Mouse (Mus musculus) midbrain, embryonic 14.5 days (tissue): Measurements from ENCODE around the gene Muc1. TPM values are rescaled to one million over a fixed set of nuclear protein-coding genes. Genes with fewer than 3 reads are reported as not detected.

Experiments used
- ATAC-seq: fragments of 200-750 bp; cut with Nextera tagmentation; 2 replicates; pipeline ENCODE4 v1.8.0; 2017; ENCODE audit warnings: moderate number of reproducible peaks, moderate library complexity; ENCODE audit not compliant: low FRiP score, low TSS enrichment
- DNase-seq: peaks from one replicate; pipeline ENCODE4 v3.0.0-alpha.2; 2015
- H3K27ac ChIP-seq: fragments of 300-500 bp; sonication (generic); replicated peaks from 2 replicates; pipeline ENCODE4 v1.5.1; 2014; ENCODE audit warnings: mild to moderate bottlenecking, low read depth, low read length, moderate library complexity
- H3K27me3 ChIP-seq: fragments of 300-500 bp; sonication (generic); 2 replicates; pipeline ENCODE4 v1.6.1; 2014; ENCODE audit warnings: low read length, control low read depth, mixed read lengths; ENCODE audit not compliant: control insufficient read depth, insufficient read depth
- H3K36me3 ChIP-seq: fragments of 300-500 bp; sonication (generic); 2 replicates; pipeline ENCODE4 v1.6.1; 2014; ENCODE audit warnings: low read length, control low read depth; ENCODE audit not compliant: control insufficient read depth, insufficient read depth
- H3K4me1 ChIP-seq: fragments of 300-500 bp; sonication (generic); 2 replicates; pipeline ENCODE4 v1.6.1; 2014; ENCODE audit warnings: mild to moderate bottlenecking, antibody characterized with exemption, low read length, control low read depth; ENCODE audit not compliant: control insufficient read depth, insufficient read depth
- H3K4me2 ChIP-seq: fragments of 300-500 bp; sonication (generic); 2 replicates; pipeline ENCODE4 v1.6.1; 2014; ENCODE audit warnings: mild to moderate bottlenecking, low read length, moderate library complexity
- H3K4me3 ChIP-seq: fragments of 300-500 bp; sonication (generic); replicated peaks from 2 replicates; pipeline ENCODE4 v1.5.1; 2014; ENCODE audit warnings: low read depth, low read length
- H3K9ac ChIP-seq: fragments of 300-500 bp; sonication (generic); replicated peaks from 2 replicates; pipeline ENCODE4 v1.6.1; 2014; ENCODE audit warnings: mild to moderate bottlenecking, low read length, moderate library complexity
- H3K9me3 ChIP-seq: fragments of 300-500 bp; sonication (generic); 2 replicates; pipeline ENCODE4 v1.6.1; 2016; ENCODE audit warnings: low read length, control low read depth, mixed read lengths; ENCODE audit not compliant: control insufficient read depth
- WGBS: fragments of 180-500 bp; shearing (Covaris S2); extraction: QIAGEN DNeasy Blood & Tissue Kit; methylation state at CpG from one replicate; pipeline ENCODE4 v1.1.7; 2014; 5-methylcytosine and 5-hydroxymethylcytosine counted together
- polyA plus RNA-seq: library from polyadenylated mRNA; unstranded; fragments of >200 nt; fragmentation: Nextera tagmentation; extraction: Ambion mirVana; gene quantifications from 2 replicates; pipeline ENCODE4 v1.2.1, GENCODE M21; 2014

Muc1 gene
- polyA plus RNA-seq, 1 experiment from 2014 or later, result 2.1 TPM

GRCm38 (mm10) chr3:89233562-89234110 is 4.8 kb downstream of the Muc1 start:
- no peak overlapping the region for H3K27ac ChIP-seq
- ATAC-seq (no peak), DNase-seq (no peak)
- WGBS, result 84% methylated on average over 14 of the region's 14 CpGs
- H3K27me3 ChIP-seq, result no peaks in the 10 kb centered on the region
- no peak overlapping the region for H3K4me2 ChIP-seq
- H3K36me3 ChIP-seq, result peaks cover 62% of the 10 kb centered on the region
- no peak overlapping the region; the same call in 1 of the 2 replicates for H3K9ac ChIP-seq
- no peaks in the 10 kb centered on the region for H3K9me3 ChIP-seq
- no peak overlapping the region for H3K4me3 ChIP-seq
- H3K4me1 ChIP-seq, result no peaks in the 10 kb centered on the region

- Histone ChIP-seq H3K9me3 (no peaks in the 10 kb centered on the region), H3K27me3 (no peaks in the 10 kb centered on the region), H3K4me3 (no peak overlapping the region), H3K9ac (no peak overlapping the region), H3K4me1 (no peaks in the 10 kb centered on the region), H3K4me2 (no peak overlapping the region), H3K36me3 (peaks cover 90% of the 10 kb centered on the region), H3K27ac (no peak overlapping the region)
- DNase-seq, result no peak
- 94% methylated on average over 10 of the region's 10 CpGs for WGBS
- ATAC-seq, result no peak
Observed at GRCm38 (mm10) chr3:89236516-89236915, 7.7 kb downstream of the Muc1 start.

- no peaks in the 10 kb centered on the region for H3K9me3 ChIP-seq
- H3K4me1 ChIP-seq, result peaks cover 4% of the 10 kb centered on the region; the same call in 1 of the 2 replicates
- no peak for ATAC-seq
- H3K9ac ChIP-seq, result no peak overlapping the region
- WGBS, result 95% methylated on average over 21 of the region's 21 CpGs
- H3K27me3 ChIP-seq, result no peaks in the 10 kb centered on the region
- peaks cover 100% of the 10 kb centered on the region for H3K36me3 ChIP-seq
- H3K27ac ChIP-seq, result no peak overlapping the region
- H3K4me3 ChIP-seq, result no peak overlapping the region
- H3K4me2 ChIP-seq, result no peak overlapping the region
- DNase-seq, result no peak
Observed at GRCm38 (mm10) chr3:89237682-89238081, 8.8 kb downstream of the Muc1 start.

- no peak overlapping the region for H3K27ac ChIP-seq
- 76% methylated on average over 12 of the region's 12 CpGs for WGBS
- H3K9me3 ChIP-seq, result no peaks in the 10 kb centered on the region
- H3K9ac ChIP-seq, result no peak overlapping the region
- H3K4me2 ChIP-seq, result no peak overlapping the region
- no peak for ATAC-seq
- no peak overlapping the region for H3K4me3 ChIP-seq
- H3K4me1 ChIP-seq, result peaks cover 11% of the 10 kb centered on the region
- H3K36me3 ChIP-seq, result peaks cover 95% of the 10 kb centered on the region
- no peak for DNase-seq
- no peaks in the 10 kb centered on the region for H3K27me3 ChIP-seq
Observed at GRCm38 (mm10) chr3:89238494-89238893, 9.6 kb downstream of the Muc1 start.

- ATAC-seq, result no peak
- H3K27ac ChIP-seq, result no peak overlapping the region
- H3K4me2 ChIP-seq, result peak overlapping the region; percentile 84
- H3K4me3 ChIP-seq, result no peak overlapping the region
- peaks cover 57% of the 10 kb centered on the region for H3K36me3 ChIP-seq
- DNase-seq, result peak; percentile 73
- peaks cover 34% of the 10 kb centered on the region for H3K4me1 ChIP-seq
- no peak overlapping the region for H3K9ac ChIP-seq
- H3K9me3 ChIP-seq, result no peaks in the 10 kb centered on the region
- 72% methylated on average over 9 of the region's 9 CpGs for WGBS
- H3K27me3 ChIP-seq, result no peaks in the 10 kb centered on the region
Observed at GRCm38 (mm10) chr3:89242331-89242895, 13.6 kb downstream of the Muc1 start.

GRCm38 (mm10) chr3:89243609-89244008 is 14.8 kb downstream of the Muc1 start:
- Histone ChIP-seq H3K9me3 (no peaks in the 10 kb centered on the region), H3K4me1 (peaks cover 36% of the 10 kb centered on the region), H3K4me3 (peak overlapping the region; percentile 63), H3K4me2 (peak overlapping the region; percentile 84), H3K27ac (peak overlapping the region; percentile 96), H3K27me3 (no peaks in the 10 kb centered on the region), H3K36me3 (peaks cover 45% of the 10 kb centered on the region), H3K9ac (peak overlapping the region; percentile 74)
- DNase-seq (peak; percentile 71), ATAC-seq (no peak)
- 9% methylated on average over 14 of the region's 14 CpGs for WGBS

GRCm38 (mm10) chr3:89244158-89244981 is 15.5 kb downstream of the Muc1 start:
- Histone ChIP-seq H3K9me3 (no peaks in the 10 kb centered on the region), H3K9ac (peak overlapping the region; percentile 74), H3K4me3 (peak overlapping the region; percentile 63), H3K4me1 (peaks cover 36% of the 10 kb centered on the region), H3K27ac (peak overlapping the region; percentile 96), H3K4me2 (peak overlapping the region; percentile 84), H3K27me3 (no peaks in the 10 kb centered on the region), H3K36me3 (peaks cover 39% of the 10 kb centered on the region)
- ATAC-seq (peak; percentile 17), DNase-seq (no peak)
- 9% methylated on average over 25 of the region's 25 CpGs for WGBS

- Histone ChIP-seq H3K9me3 (no peaks in the 10 kb centered on the region), H3K4me2 (peak overlapping the region; percentile 84), H3K27me3 (no peaks in the 10 kb centered on the region), H3K36me3 (peaks cover 34% of the 10 kb centered on the region), H3K9ac (peak overlapping the region; percentile 74), H3K4me1 (peaks cover 36% of the 10 kb centered on the region), H3K4me3 (peak overlapping the region; percentile 63), H3K27ac (peak overlapping the region; percentile 96)
- ATAC-seq (peak; percentile 68), DNase-seq (peak; percentile 94)
- WGBS, result under 1% methylated on average over 18 of the region's 26 CpGs
Observed at GRCm38 (mm10) chr3:89244982-89245687, 16.3 kb downstream of the Muc1 start.
